Mouse (Mus musculus) lung, postnatal 10 days (tissue): Measurements from ENCODE around the gene Myrip.
A peak's percentile ranks its signal among the peaks of the same experiment; 100 is the strongest.

Experiments used
- DNase-seq: peaks from one replicate; pipeline ENCODE4 v3.0.0; 2021

Myrip gene

GRCm38 (mm10) chr9:120482382-120482781, 181.1 kb downstream of the Myrip start:
- no peak for DNase-seq

GRCm38 (mm10) chr9:120483101-120483500, 181.8 kb downstream of the Myrip start:
- DNase-seq: no peak

- no peak for DNase-seq
These were observed 185.8 kb downstream of the Myrip start for GRCm38 (mm10) chr9:120487076-120487475.

GRCm38 (mm10) chr9:120491509-120491908, 190.2 kb downstream of the Myrip start:
- DNase-seq: no peak

GRCm38 (mm10) chr9:120492010-120492399, 190.7 kb downstream of the Myrip start, which contains the start of gene Eif1b:
Gene Eif1b (plus strand): TSS chr9:120492232.
- DNase-seq: no peak

GRCm38 (mm10) chr9:120492400-120493351, 191.4 kb downstream of the Myrip start:
- DNase-seq: peak; percentile 82

GRCm38 (mm10) chr9:120493781-120494180, 192.5 kb downstream of the Myrip start:
- DNase-seq: no peak

GRCm38 (mm10) chr9:120496691-120497090, 195.4 kb downstream of the Myrip start:
- DNase-seq: peak; percentile 83

GRCm38 (mm10) chr9:120497983-120498382, 196.7 kb downstream of the Myrip start:
- no peak for DNase-seq

- DNase-seq: no peak
These were observed 200.0 kb downstream of the Myrip start for GRCm38 (mm10) chr9:120501191-120501902.

- peak; percentile 82 for DNase-seq
These were observed 200.7 kb downstream of the Myrip start for GRCm38 (mm10) chr9:120502013-120502412.

GRCm38 (mm10) chr9:120504423-120504822, 203.1 kb downstream of the Myrip start:
- DNase-seq: no peak

GRCm38 (mm10) chr9:120511781-120512180, 210.5 kb downstream of the Myrip start:
- peak; percentile 40 for DNase-seq

- DNase-seq: no peak
These were observed 215.4 kb downstream of the Myrip start for GRCm38 (mm10) chr9:120516720-120517119.

GRCm38 (mm10) chr9:120518946-120519345, 217.6 kb downstream of the Myrip start:
- no peak for DNase-seq

- DNase-seq: no peak
These were observed 218.3 kb downstream of the Myrip start for GRCm38 (mm10) chr9:120519469-120520125.

GRCm38 (mm10) chr9:120521161-120521560, 219.8 kb downstream of the Myrip start:
- DNase-seq: no peak
